Mouse (Mus musculus) E14TG2a.4 (cell line): ENCODE data around the gene Drap1.
A peak's percentile ranks its signal among the peaks of the same experiment; 100 is the strongest.

Experiments used
- H3K27me3 ChIP-seq: 2 replicates; pipeline ENCODE4 v1.6.1; 2014; ENCODE audit warnings: low read length, control low read depth; ENCODE audit not compliant: insufficient read depth
- H3K36me3 ChIP-seq: 2 replicates; pipeline ENCODE4 v1.6.1; 2014; ENCODE audit warnings: low read length, control low read depth; ENCODE audit not compliant: insufficient read depth
- H3K4me1 ChIP-seq: replicated peaks from 2 replicates; pipeline ENCODE4 v1.6.1; 2014; ENCODE audit warnings: low read depth, low read length, control low read depth
- H3K4me3 ChIP-seq: replicated peaks from 2 replicates; pipeline ENCODE4 v1.5.1; 2014; ENCODE audit warnings: mild to moderate bottlenecking, low read length
- H3K9me3 ChIP-seq: 2 replicates; pipeline ENCODE4 v1.6.1; 2014; ENCODE audit warnings: low read length, control low read depth
- CTCF ChIP-seq: conservative IDR thresholded peaks from 2 replicates; pipeline ENCODE4 v1.5.1; 2014; ENCODE audit warnings: low read length
- NANOG ChIP-seq: IDR thresholded peaks from 2 replicates; pipeline ENCODE4 v1.6.1; 2014; ENCODE audit warnings: borderline replicate concordance, low read length, mixed read lengths
- POU5F1 ChIP-seq: IDR thresholded peaks from 2 replicates; pipeline ENCODE4 v1.6.1; 2014; ENCODE audit warnings: low read length, borderline replicate concordance

The Drap1 gene

GRCm38 (mm10) chr19:5444954-5445353 is 20.2 kb upstream of the Drap1 start:
- Histone ChIP-seq H3K9me3 (peaks cover 6% of the 10 kb centered on the region), H3K36me3 (no peaks in the 10 kb centered on the region), H3K4me1 (peaks cover 26% of the 10 kb centered on the region), H3K27me3 (peaks cover 57% of the 10 kb centered on the region), H3K4me3 (no peak overlapping the region)
- TF ChIP-seq NANOG (no peak), CTCF (no peak), POU5F1 (no peak)

- no peaks in the 10 kb centered on the region for H3K36me3 ChIP-seq
- peaks cover 26% of the 10 kb centered on the region for H3K4me1 ChIP-seq
- peaks cover 52% of the 10 kb centered on the region for H3K27me3 ChIP-seq
- TF ChIP-seq CTCF (no peak), NANOG (no peak), POU5F1 (no peak)
- H3K9me3 ChIP-seq: peaks cover 6% of the 10 kb centered on the region
- H3K4me3 ChIP-seq: no peak overlapping the region
Measured at GRCm38 (mm10) chr19:5444371-5444908, 19.7 kb upstream of the Drap1 start.

GRCm38 (mm10) chr19:5433951-5434350 is 9.2 kb upstream of the Drap1 start:
- peak overlapping the region; percentile 74 for H3K4me3 ChIP-seq
- H3K27me3 ChIP-seq: peaks cover 29% of the 10 kb centered on the region
- no peaks in the 10 kb centered on the region for H3K36me3 ChIP-seq
- peaks cover 19% of the 10 kb centered on the region for H3K4me1 ChIP-seq
- no peak for TF ChIP-seq NANOG
- TF ChIP-seq POU5F1: no peak
- TF ChIP-seq CTCF: no peak
- H3K9me3 ChIP-seq: no peaks in the 10 kb centered on the region

- H3K27me3 ChIP-seq: peaks cover 29% of the 10 kb centered on the region
- no peaks in the 10 kb centered on the region for H3K36me3 ChIP-seq
- H3K4me1 ChIP-seq: peaks cover 19% of the 10 kb centered on the region
- no peaks in the 10 kb centered on the region for H3K9me3 ChIP-seq
- TF ChIP-seq POU5F1 (no peak), CTCF (no peak), NANOG (no peak)
- peak overlapping the region; percentile 74 for H3K4me3 ChIP-seq
Measured at GRCm38 (mm10) chr19:5432992-5433852, 8.4 kb upstream of the Drap1 start.

- H3K4me3 ChIP-seq: no peak overlapping the region
- no peaks in the 10 kb centered on the region for H3K9me3 ChIP-seq
- peaks cover 24% of the 10 kb centered on the region for H3K27me3 ChIP-seq
- H3K4me1 ChIP-seq: peaks cover 27% of the 10 kb centered on the region
- TF ChIP-seq POU5F1 (no peak), CTCF (no peak), NANOG (no peak)
- H3K36me3 ChIP-seq: peaks cover 4% of the 10 kb centered on the region
Measured at GRCm38 (mm10) chr19:5431911-5432464, 7.2 kb upstream of the Drap1 start.

GRCm38 (mm10) chr19:5430408-5430807 is 5.6 kb upstream of the Drap1 start:
- Histone ChIP-seq H3K4me3 (no peak overlapping the region), H3K4me1 (peaks cover 42% of the 10 kb centered on the region), H3K36me3 (peaks cover 16% of the 10 kb centered on the region), H3K9me3 (no peaks in the 10 kb centered on the region), H3K27me3 (peaks cover 20% of the 10 kb centered on the region)
- TF ChIP-seq NANOG (no peak), POU5F1 (no peak), CTCF (no peak)

- no peak for TF ChIP-seq CTCF
- TF ChIP-seq NANOG: no peak
- no peak for TF ChIP-seq POU5F1
- Histone ChIP-seq H3K4me1 (peaks cover 42% of the 10 kb centered on the region), H3K27me3 (peaks cover 15% of the 10 kb centered on the region), H3K4me3 (no peak overlapping the region), H3K36me3 (peaks cover 16% of the 10 kb centered on the region), H3K9me3 (no peaks in the 10 kb centered on the region)
Measured at GRCm38 (mm10) chr19:5429806-5430205, 5.0 kb upstream of the Drap1 start.

- peaks cover 9% of the 10 kb centered on the region; the same call in 1 of the 2 replicates for H3K27me3 ChIP-seq
- TF ChIP-seq NANOG (no peak), CTCF (no peak), POU5F1 (no peak)
- peaks cover 16% of the 10 kb centered on the region for H3K36me3 ChIP-seq
- no peaks in the 10 kb centered on the region for H3K9me3 ChIP-seq
- H3K4me3 ChIP-seq: no peak overlapping the region
- peaks cover 39% of the 10 kb centered on the region for H3K4me1 ChIP-seq
Measured at GRCm38 (mm10) chr19:5429219-5429618, 4.4 kb upstream of the Drap1 start.
